21 mouse cellular contexts compared by ENCODE assay signal in the genomic region with DNA sequence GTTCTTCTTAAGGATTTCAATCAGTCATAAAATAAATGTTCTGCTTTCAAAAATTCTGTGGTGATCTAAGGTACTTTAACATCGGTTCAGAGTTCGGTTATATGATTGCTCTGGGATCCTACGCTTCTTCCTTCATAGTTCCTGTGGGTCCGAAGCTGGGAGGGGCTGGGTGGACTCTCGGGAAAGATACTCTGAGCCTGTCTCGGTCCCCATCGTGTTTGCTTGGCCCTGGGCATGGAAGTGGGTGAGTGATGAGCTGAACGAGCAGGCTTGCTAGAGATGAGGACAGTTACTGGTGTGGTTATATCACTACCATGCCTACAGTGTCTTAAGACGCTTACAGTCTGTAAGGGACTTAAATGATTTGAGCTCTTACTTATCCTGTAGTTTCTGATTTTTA. TPM values are rescaled to one million over a fixed set of nuclear protein-coding genes. Genes with fewer than 3 reads are reported as not detected.
DNase-seq lines count a peak whose midpoint lies in the region; ATAC-seq and TF ChIP-seq lines count a peak whose summit lies in the region.
"Had no signal": no experiment of that assay in that cellular context is flagged by ENCODE, and none has a peak within 500 bp of the region (broad histone marks: within the 10 kb centered on the region; RNA-seq: fewer than 3 reads in every experiment).

No protein-coding gene starts in this region.

- no peak overlapping the region for H3K9ac ChIP-seq in heart, embryonic 13.5 days
- no peak overlapping the region for H3K9ac ChIP-seq in lung, embryonic 14.5 days
- H3K9ac ChIP-seq in liver, postnatal 0 days (replicated peaks), result peak overlapping the region; percentile 48
- H3K9ac ChIP-seq in hindbrain, embryonic 11.5 days (ENCODE audit: low read depth, low read length), result no peak overlapping the region
- H3K9ac ChIP-seq: embryonic facial prominence, embryonic 12.5 days; limb, embryonic 12.5 days; neural tube, embryonic 15.5 days had no signal

- no peak for TF ChIP-seq EP300 in liver, postnatal 0 days (IDR thresholded peaks at IDR 0.05; ENCODE audit: low read depth)

- no peak overlapping the region for H3K4me3 ChIP-seq in heart, embryonic 13.5 days
- H3K4me3 ChIP-seq in lung, embryonic 14.5 days (ENCODE audit: low read depth, low read length), result no peak overlapping the region
- H3K4me3 ChIP-seq in embryonic facial prominence, embryonic 10.5 days, result 0 out of 2 replicates have a peak overlapping the region, but pooled peaks have one; percentile 14
- 0 out of 2 replicates have a peak overlapping the region, but pooled peaks have one; percentile 13 for H3K4me3 ChIP-seq in liver, postnatal 0 days (ENCODE audit: low read depth, low read length)
- H3K4me3 ChIP-seq in hindbrain, embryonic 11.5 days (ENCODE audit: low read depth, low read length), result no peak overlapping the region
- H3K4me3 ChIP-seq: neural tube, embryonic 15.5 days had no signal

- H3K9me3 ChIP-seq in heart, embryonic 13.5 days, result no peaks in the 10 kb centered on the region
- no peaks in the 10 kb centered on the region for H3K9me3 ChIP-seq in lung, embryonic 14.5 days (ENCODE audit: low read depth, low read length)
- no peaks in the 10 kb centered on the region for H3K9me3 ChIP-seq in embryonic facial prominence, embryonic 10.5 days
- no peaks in the 10 kb centered on the region for H3K9me3 ChIP-seq in liver, postnatal 0 days (ENCODE audit: low read length)
- no peaks in the 10 kb centered on the region for H3K9me3 ChIP-seq in hindbrain, embryonic 11.5 days (ENCODE audit: control insufficient read depth, low read length)
- H3K9me3 ChIP-seq: embryonic facial prominence, embryonic 12.5 days; forebrain, embryonic 12.5 days; limb, embryonic 12.5 days; neural tube, embryonic 15.5 days had no signal

- WGBS in heart, embryonic 13.5 days, result 81% methylated on average over 9 of the region's 9 CpGs
- WGBS in lung, embryonic 14.5 days, result 84% methylated on average over 9 of the region's 9 CpGs
- 89% methylated on average over 9 of the region's 9 CpGs for WGBS in embryonic facial prominence, embryonic 10.5 days
- WGBS in liver, postnatal 0 days (ENCODE audit: insufficient replicate concordance), result 75% methylated on average over 9 of the region's 9 CpGs
- 89% methylated on average over 9 of the region's 9 CpGs for WGBS in hindbrain, embryonic 11.5 days

- TF ChIP-seq CTCF in lung, embryonic 14.5 days (IDR thresholded peaks at IDR 0.05; ENCODE audit: low read depth), result no peak
- TF ChIP-seq CTCF in liver, postnatal 0 days (IDR thresholded peaks at IDR 0.05; ENCODE audit: low read depth), result no peak

- H3K27me3 ChIP-seq in heart, embryonic 13.5 days (replicated peaks), result no peaks in the 10 kb centered on the region
- no peaks in the 10 kb centered on the region for H3K27me3 ChIP-seq in lung, embryonic 14.5 days (ENCODE audit: insufficient read depth, low read length)
- no peaks in the 10 kb centered on the region for H3K27me3 ChIP-seq in embryonic facial prominence, embryonic 10.5 days (replicated peaks; ENCODE audit: low read depth, poor library complexity, severe bottlenecking)
- no peaks in the 10 kb centered on the region for H3K27me3 ChIP-seq in liver, postnatal 0 days (ENCODE audit: insufficient read depth, low read length)
- no peaks in the 10 kb centered on the region for H3K27me3 ChIP-seq in hindbrain, embryonic 11.5 days (ENCODE audit: control insufficient read depth, insufficient read depth, low read length)
- H3K27me3 ChIP-seq: embryonic facial prominence, embryonic 12.5 days; forebrain, embryonic 12.5 days; limb, embryonic 12.5 days; neural tube, embryonic 15.5 days had no signal

- ATAC-seq in heart, embryonic 13.5 days (ENCODE audit: extremely low read depth, insufficient number of reproducible peaks, low FRiP score, low TSS enrichment), result no peak
- no peak for ATAC-seq in lung, embryonic 14.5 days (ENCODE audit: insufficient read depth)
- no peak for ATAC-seq in liver, postnatal 0 days
- no peak for ATAC-seq in hindbrain, embryonic 11.5 days (ENCODE audit: low FRiP score)
- no peak for ATAC-seq in cerebellum, adult (ENCODE audit: insufficient number of reproducible peaks, low FRiP score, low TSS enrichment)

- H3K27ac ChIP-seq in heart, embryonic 13.5 days (replicated peaks), result no peak overlapping the region
- H3K27ac ChIP-seq in lung, embryonic 14.5 days (ENCODE audit: low read depth), result no peak overlapping the region
- no peak overlapping the region for H3K27ac ChIP-seq in embryonic facial prominence, embryonic 10.5 days (replicated peaks)
- no peak overlapping the region for H3K27ac ChIP-seq in liver, postnatal 0 days (ENCODE audit: low read depth)
- no peak overlapping the region for H3K27ac ChIP-seq in hindbrain, embryonic 11.5 days (ENCODE audit: low read depth, low read length)
- H3K27ac ChIP-seq: embryonic facial prominence, embryonic 12.5 days; forebrain, embryonic 12.5 days; left cerebral cortex, adult 2 months; limb, embryonic 12.5 days; neural tube, embryonic 15.5 days had no signal

- H3K36me3 ChIP-seq in heart, embryonic 13.5 days, result peaks cover 64% of the 10 kb centered on the region
- peaks cover 58% of the 10 kb centered on the region for H3K36me3 ChIP-seq in lung, embryonic 14.5 days (ENCODE audit: insufficient read depth)
- H3K36me3 ChIP-seq in embryonic facial prominence, embryonic 10.5 days (replicated peaks), result peaks cover 65% of the 10 kb centered on the region
- peaks cover 46% of the 10 kb centered on the region for H3K36me3 ChIP-seq in liver, postnatal 0 days (replicated peaks; ENCODE audit: insufficient read depth, low read length)
- H3K36me3 ChIP-seq in hindbrain, embryonic 11.5 days (ENCODE audit: control insufficient read depth, insufficient read depth, low read length), result peaks cover 10% of the 10 kb centered on the region

- DNase-seq in heart, postnatal 10 days, result no peak
- no peak for DNase-seq in lung, embryonic 14.5 days
- DNase-seq in lung, postnatal 36 days, result no peak
- DNase-seq in embryonic facial prominence, embryonic 10.5 days (ENCODE audit: low spot score), result no peak
- no peak for DNase-seq in liver, postnatal 0 days
- no peak for DNase-seq in hindbrain, embryonic 11.5 days (ENCODE audit: low spot score)
- DNase-seq: adrenal gland, adult 8-10 months; B cell, adult 2 months; cerebellum, adult 18-20 months; gastrocnemius, postnatal 14 days; lung, postnatal 14 days; retina, postnatal 1 day; thymus, postnatal 36 days had no signal

- intact Hi-C loops in heart, postnatal 10 days (cut with DNase I), result no loop called here

- H3K4me1 ChIP-seq in heart, embryonic 13.5 days, result peaks cover 40% of the 10 kb centered on the region
- H3K4me1 ChIP-seq in lung, embryonic 14.5 days (ENCODE audit: insufficient read depth), result no peaks in the 10 kb centered on the region
- peaks cover 20% of the 10 kb centered on the region for H3K4me1 ChIP-seq in embryonic facial prominence, embryonic 10.5 days
- peaks cover 22% of the 10 kb centered on the region for H3K4me1 ChIP-seq in liver, postnatal 0 days (ENCODE audit: insufficient read depth)
- H3K4me1 ChIP-seq in hindbrain, embryonic 11.5 days (replicated peaks; ENCODE audit: control insufficient read depth, insufficient read depth, low read length), result peaks cover 2% of the 10 kb centered on the region; the same call in 1 of the 2 replicates

- H3K4me2 ChIP-seq in heart, embryonic 13.5 days, result peak overlapping the region; percentile 81
- H3K4me2 ChIP-seq in lung, embryonic 14.5 days, result peak overlapping the region; percentile 15; the same call in 1 of the 2 replicates
- H3K4me2 ChIP-seq in liver, postnatal 0 days (ENCODE audit: low read depth, low read length), result peak overlapping the region; percentile 75
- H3K4me2 ChIP-seq in hindbrain, embryonic 11.5 days (replicated peaks; ENCODE audit: low read depth, low read length), result no peak overlapping the region

RNA-seq across cellular contexts. Expression of a gene that starts 2.2 kb away (rescaled TPM):
- 363 and 370 TPM in 2 replicates for polyA plus RNA-seq in heart, embryonic 13.5 days (2015; fragmentation: Nextera tagmentation; extraction: Ambion mirVana)
- 100 to 1,000 TPM; 233 to 262 TPM for total RNA-seq in heart, postnatal 10 days (2021)
- 683 and 808 TPM in 2 replicates for polyA plus RNA-seq in lung, embryonic 14.5 days (2014; fragmentation: Nextera tagmentation; extraction: Ambion mirVana)
- polyA plus RNA-seq in embryonic facial prominence, embryonic 10.5 days (2016; fragmentation: Nextera tagmentation; extraction: Ambion mirVana), result 494 and 521 TPM in 2 replicates
- polyA plus RNA-seq in liver, postnatal 0 days (2015; fragmentation: Nextera tagmentation; extraction: Ambion mirVana), result 412 and 430 TPM in 2 replicates
- polyA plus RNA-seq in hindbrain, embryonic 11.5 days (2014; fragmentation: Nextera tagmentation; extraction: Ambion mirVana), result 482 and 496 TPM in 2 replicates

RNA-seq across cellular contexts. Expression of a gene that starts 10.3 kb away (rescaled TPM):
- 2.0 and 2.4 TPM in 2 replicates for polyA plus RNA-seq in heart, embryonic 13.5 days (2015; fragmentation: Nextera tagmentation; extraction: Ambion mirVana)
- 1 to 10 TPM; 5.6 to 6.7 TPM for total RNA-seq in heart, postnatal 10 days (2021)
- polyA plus RNA-seq in lung, embryonic 14.5 days (2014; fragmentation: Nextera tagmentation; extraction: Ambion mirVana), result 1.7 and 2.2 TPM in 2 replicates
- polyA plus RNA-seq in embryonic facial prominence, embryonic 10.5 days (2016; fragmentation: Nextera tagmentation; extraction: Ambion mirVana), result 0.52 and 0.95 TPM in 2 replicates
- 2.1 and 2.7 TPM in 2 replicates for polyA plus RNA-seq in liver, postnatal 0 days (2015; fragmentation: Nextera tagmentation; extraction: Ambion mirVana)
- 1.3 and 1.6 TPM in 2 replicates for polyA plus RNA-seq in hindbrain, embryonic 11.5 days (2014; fragmentation: Nextera tagmentation; extraction: Ambion mirVana)

RNA-seq across cellular contexts. Expression of a gene that starts 25.0 kb away (rescaled TPM):
- polyA plus RNA-seq in heart, embryonic 13.5 days (2015; fragmentation: Nextera tagmentation; extraction: Ambion mirVana), result 16.4 and 16.5 TPM in 2 replicates
- 10 to 100 TPM; 16.9 to 18.4 TPM for total RNA-seq in heart, postnatal 10 days (2021)
- 22.3 and 23.3 TPM in 2 replicates for polyA plus RNA-seq in lung, embryonic 14.5 days (2014; fragmentation: Nextera tagmentation; extraction: Ambion mirVana)
- polyA plus RNA-seq in embryonic facial prominence, embryonic 10.5 days (2016; fragmentation: Nextera tagmentation; extraction: Ambion mirVana), result 15.2 and 16.0 TPM in 2 replicates
- 6.8 and 7.2 TPM in 2 replicates for polyA plus RNA-seq in liver, postnatal 0 days (2015; fragmentation: Nextera tagmentation; extraction: Ambion mirVana)
- 19.8 and 20.6 TPM in 2 replicates for polyA plus RNA-seq in hindbrain, embryonic 11.5 days (2014; fragmentation: Nextera tagmentation; extraction: Ambion mirVana)

RNA-seq across cellular contexts. Expression of a gene that starts 55.1 kb away (rescaled TPM):
- 0.07 and 0.10 TPM in 2 replicates for polyA plus RNA-seq in heart, embryonic 13.5 days (2015; fragmentation: Nextera tagmentation; extraction: Ambion mirVana)
- total RNA-seq in heart, postnatal 10 days (2021), result under 1 TPM; 0.19 to 0.27 TPM
- 0.11 and 0.34 TPM in 2 replicates for polyA plus RNA-seq in lung, embryonic 14.5 days (2014; fragmentation: Nextera tagmentation; extraction: Ambion mirVana)
- 0.08 and 0.09 TPM in 2 replicates for polyA plus RNA-seq in embryonic facial prominence, embryonic 10.5 days (2016; fragmentation: Nextera tagmentation; extraction: Ambion mirVana)
- polyA plus RNA-seq in liver, postnatal 0 days (2015; fragmentation: Nextera tagmentation; extraction: Ambion mirVana), result not detected in 2 replicates
- not detected in 2 replicates for polyA plus RNA-seq in hindbrain, embryonic 11.5 days (2014; fragmentation: Nextera tagmentation; extraction: Ambion mirVana)
- total RNA-seq: common myeloid progenitor, adult 5-6 weeks had no signal
- polyA plus RNA-seq: forebrain, embryonic 12.5 days; limb, embryonic 12.5 days had no signal

Comparison
In these comparisons a context has a peak if more than half of its experiments do, and no peak if none do; other contexts are left out.
1. H3K4me3 ChIP-seq: peak in embryonic facial prominence, embryonic 10.5 days (single experiment) and liver, postnatal 0 days (single experiment); none in heart, embryonic 13.5 days (single experiment), lung, embryonic 14.5 days (single experiment) and hindbrain, embryonic 11.5 days (single experiment).